Mouse (Mus musculus): ENCODE results near the gene Tcstv1.
"Not testable (repeated sequence)": the region's sequence is repeated elsewhere in the genome, so short reads cannot be mapped to it uniquely, and the experiment has no call there.

Gene Tcstv1

GRCm38 (mm10) chr13:119894685-119895084 is at the start of gene Tcstv1:
Gene Tcstv1 (minus strand): TSS chr13:119894785.
- not testable (repeated sequence) for DNase-seq (ENCODE audit: low spot score)

- DNase-seq (ENCODE audit: low spot score): not testable (repeated sequence)
Measured at GRCm38 (mm10) chr13:119929172-119929571, 34.6 kb upstream of the Tcstv1 start, which contains the start of gene Gm21761. Gene Gm21761 (minus strand): TSS chr13:119929272.

- DNase-seq (ENCODE audit: low spot score): not testable (repeated sequence)
Measured at GRCm38 (mm10) chr13:119924597-119925340, 30.2 kb upstream of the Tcstv1 start.

GRCm38 (mm10) chr13:119916966-119917722 is 22.6 kb upstream of the Tcstv1 start:
- not testable (repeated sequence) for DNase-seq (ENCODE audit: low spot score)

- not testable (repeated sequence) for DNase-seq (ENCODE audit: low spot score)
Measured at GRCm38 (mm10) chr13:119916449-119916848, 21.9 kb upstream of the Tcstv1 start.

- DNase-seq (ENCODE audit: low spot score): not testable (repeated sequence)
Measured at GRCm38 (mm10) chr13:119898549-119898948, 4.0 kb upstream of the Tcstv1 start.

GRCm38 (mm10) chr13:119886896-119887295 is 7.7 kb downstream of the Tcstv1 start:
- DNase-seq (ENCODE audit: low spot score): not testable (repeated sequence)

GRCm38 (mm10) chr13:119864395-119864999 is 30.1 kb downstream of the Tcstv1 start:
- DNase-seq (ENCODE audit: low spot score): not testable (repeated sequence)

- DNase-seq (ENCODE audit: low spot score): not testable (repeated sequence)
Measured at GRCm38 (mm10) chr13:119862399-119862798, 32.2 kb downstream of the Tcstv1 start.

All from lung, postnatal 25 days (tissue).